Mouse (Mus musculus) kidney, postnatal 0 days (tissue): Measurements from ENCODE around the gene Rap2b. TPM values are rescaled to one million over a fixed set of nuclear protein-coding genes. Genes with fewer than 3 reads are reported as not detected.

ENCODE experiments used
- ATAC-seq: fragments of 200-750 bp; cut with Nextera tagmentation; replicated peaks from 2 replicates; pipeline ENCODE4 v1.8.0; 2017; ENCODE audit warnings: low read depth, moderate number of reproducible peaks, moderate TSS enrichment, moderate library complexity; ENCODE audit not compliant: low FRiP score
- DNase-seq: peaks from one replicate; pipeline ENCODE4 v3.0.0-alpha.2; 2016; ENCODE audit warnings: low spot score
- H3K27ac ChIP-seq: fragments of 300-500 bp; sonication (generic); 2 replicates; pipeline ENCODE4 v1.5.1; 2014; ENCODE audit warnings: mild to moderate bottlenecking
- H3K27me3 ChIP-seq: fragments of 300-500 bp; sonication (generic); 2 replicates; pipeline ENCODE4 v1.6.1; 2014; ENCODE audit warnings: low read length, mixed read lengths; ENCODE audit not compliant: insufficient read depth
- H3K36me3 ChIP-seq: fragments of 300-500 bp; sonication (generic); 2 replicates; pipeline ENCODE4 v1.6.1; 2014; ENCODE audit warnings: low read length, mixed read lengths; ENCODE audit not compliant: insufficient read depth
- H3K4me1 ChIP-seq: fragments of 300-500 bp; sonication (generic); replicated peaks from 2 replicates; pipeline ENCODE4 v1.6.1; 2014; ENCODE audit warnings: antibody characterized with exemption, low read length, mixed read lengths; ENCODE audit not compliant: insufficient read depth
- H3K4me2 ChIP-seq: fragments of 300-500 bp; sonication (generic); 2 replicates; pipeline ENCODE4 v1.6.1; 2014; ENCODE audit warnings: mild to moderate bottlenecking, low read length, moderate library complexity, mixed read lengths
- H3K4me3 ChIP-seq: fragments of 300-500 bp; sonication (generic); replicated peaks from 2 replicates; pipeline ENCODE4 v1.5.1; 2014; ENCODE audit warnings: low read depth, low read length
- H3K9ac ChIP-seq: fragments of 300-500 bp; sonication (generic); 2 replicates; pipeline ENCODE4 v1.6.1; 2014; ENCODE audit warnings: low read depth, low read length
- H3K9me3 ChIP-seq: fragments of 300-500 bp; sonication (generic); replicated peaks from 2 replicates; pipeline ENCODE4 v1.6.1; 2016; ENCODE audit warnings: low read length, inconsistent platforms, mixed read lengths
- CTCF ChIP-seq: IDR thresholded peaks from 2 replicates; pipeline ENCODE4 v1.5.1; 2016; ENCODE audit warnings: antibody characterized with exemption, low read depth, mild to moderate bottlenecking, moderate library complexity
- WGBS: fragments of 180-500 bp; shearing (Covaris S2); extraction: QIAGEN DNeasy Blood & Tissue Kit; methylation state at CpG from one replicate; pipeline ENCODE4 v1.1.7; 2014; 5-methylcytosine and 5-hydroxymethylcytosine counted together
- polyA plus RNA-seq: library from polyadenylated mRNA; unstranded; fragments of >200 nt; fragmentation: Nextera tagmentation; extraction: Ambion mirVana; gene quantifications from 2 replicates; pipeline ENCODE4 v1.2.1, GENCODE M21; 2015

Gene Rap2b
- polyA plus RNA-seq, 1 experiment from 2014 or later: 8.6 TPM

DNA sequence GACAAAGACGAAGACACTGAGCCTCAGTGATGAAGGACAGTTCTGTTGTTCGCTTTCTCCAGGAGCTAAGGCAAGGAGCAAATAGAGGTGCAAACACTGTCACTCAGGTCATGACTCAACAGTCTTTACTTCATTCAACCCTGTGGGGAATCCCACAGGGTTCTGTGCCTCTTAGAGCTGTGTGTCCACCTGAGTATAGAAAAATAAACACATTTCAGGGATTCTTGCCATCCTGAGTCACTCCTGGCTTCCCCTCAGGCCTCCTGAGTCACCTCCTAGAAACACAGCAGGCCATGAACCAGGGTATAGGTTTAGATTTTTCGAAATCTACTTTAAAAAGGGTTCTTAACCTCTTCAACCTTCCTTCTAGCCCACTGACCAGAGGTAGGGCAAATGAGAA, 33.9 kb downstream of the Rap2b start:
- Histone ChIP-seq H3K27ac (no peak overlapping the region), H3K9me3 (no peaks in the 10 kb centered on the region), H3K4me2 (no peak overlapping the region), H3K36me3 (no peaks in the 10 kb centered on the region), H3K4me3 (no peak overlapping the region), H3K9ac (no peak overlapping the region), H3K27me3 (no peaks in the 10 kb centered on the region), H3K4me1 (no peaks in the 10 kb centered on the region)
- WGBS: 83% methylated on average over 3 of the region's 3 CpGs
- no peak for DNase-seq
- no peak for ATAC-seq
- TF ChIP-seq CTCF: no peak

DNA sequence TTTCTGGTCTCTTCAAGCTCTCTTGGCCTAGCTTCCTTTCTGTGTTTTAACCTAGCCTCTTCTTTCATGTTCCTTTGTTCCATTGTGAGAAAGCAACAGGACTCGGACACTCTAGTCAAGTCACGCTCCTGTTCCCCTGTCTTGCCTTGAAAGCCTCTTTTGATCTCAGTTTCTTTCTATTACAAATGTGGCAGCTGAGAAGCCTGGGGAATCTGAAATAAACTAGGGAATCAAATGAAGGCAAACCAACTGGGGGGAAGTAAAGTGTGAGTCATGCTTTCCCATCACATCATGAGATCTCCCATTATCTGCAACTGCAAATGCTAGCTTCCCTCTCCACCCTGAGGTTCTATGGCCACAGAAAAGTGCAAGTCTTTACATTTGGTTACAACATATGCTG, 35.3 kb downstream of the Rap2b start:
- Histone ChIP-seq H3K9ac (no peak overlapping the region), H3K36me3 (no peaks in the 10 kb centered on the region), H3K4me3 (no peak overlapping the region), H3K9me3 (no peaks in the 10 kb centered on the region), H3K27me3 (no peaks in the 10 kb centered on the region), H3K27ac (no peak overlapping the region), H3K4me2 (no peak overlapping the region), H3K4me1 (no peaks in the 10 kb centered on the region)
- ATAC-seq (no peak), DNase-seq (no peak)
- WGBS: 64% methylated on average over 2 of the region's 2 CpGs
- no peak for TF ChIP-seq CTCF

DNA sequence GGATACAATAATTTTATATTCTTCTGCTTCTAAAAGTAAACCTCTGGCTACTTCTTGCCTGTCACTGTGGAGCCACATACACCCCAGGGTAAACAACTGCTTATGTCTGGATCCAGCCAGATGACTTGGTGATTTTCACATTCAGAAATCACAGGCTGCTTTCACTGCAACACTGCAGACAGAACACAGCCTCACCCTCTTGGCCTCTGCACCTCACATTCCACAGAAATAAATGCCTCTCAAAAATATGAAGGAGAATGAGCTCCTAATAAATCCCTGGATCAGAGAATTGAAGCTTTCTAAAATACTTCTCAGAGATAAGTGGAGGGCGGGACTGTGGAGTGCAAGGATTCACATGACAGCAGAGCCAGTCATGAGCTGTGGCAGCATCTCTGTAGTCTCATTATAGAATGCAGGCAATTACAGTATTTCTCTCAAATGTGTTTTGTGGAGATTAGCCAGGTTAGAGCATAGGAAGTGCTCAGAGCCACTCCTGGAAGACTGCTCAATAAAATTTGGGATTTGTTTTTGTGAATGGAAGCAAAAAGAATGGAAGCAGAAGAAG, 39.5 kb downstream of the Rap2b start:
- Histone ChIP-seq H3K27ac (no peak overlapping the region), H3K4me2 (no peak overlapping the region), H3K9me3 (no peaks in the 10 kb centered on the region), H3K9ac (no peak overlapping the region), H3K4me1 (no peaks in the 10 kb centered on the region), H3K4me3 (no peak overlapping the region), H3K27me3 (no peaks in the 10 kb centered on the region), H3K36me3 (no peaks in the 10 kb centered on the region)
- TF ChIP-seq CTCF: no peak
- ATAC-seq (no peak), DNase-seq (no peak)
- 51% methylated on average over 1 of the region's 1 CpGs for WGBS

DNA sequence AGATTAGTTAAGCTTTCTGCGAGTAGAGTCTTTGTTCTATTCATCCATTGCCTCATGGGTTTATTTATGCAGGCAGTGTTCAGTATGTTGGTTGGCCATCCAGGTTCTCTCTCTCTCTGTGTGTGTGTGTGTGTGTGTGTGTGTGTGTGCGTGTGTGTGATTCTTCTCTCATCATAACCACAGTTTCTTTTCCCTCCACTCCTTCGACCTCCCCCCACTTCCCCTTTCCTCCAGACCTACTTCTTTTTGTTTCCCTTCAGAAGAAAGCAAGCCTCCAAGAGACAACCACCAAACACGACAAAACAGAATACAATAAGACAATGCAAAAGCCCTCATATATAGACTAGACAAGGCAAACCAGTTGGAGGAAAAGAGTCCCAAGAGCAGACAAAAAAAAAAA, 45.5 kb downstream of the Rap2b start:
- DNase-seq (no peak), ATAC-seq (no peak)
- Histone ChIP-seq H3K27me3 (no peaks in the 10 kb centered on the region), H3K9ac (no peak overlapping the region), H3K9me3 (no peaks in the 10 kb centered on the region), H3K27ac (no peak overlapping the region), H3K4me2 (no peak overlapping the region), H3K4me1 (no peaks in the 10 kb centered on the region), H3K36me3 (no peaks in the 10 kb centered on the region), H3K4me3 (no peak overlapping the region)
- no peak for TF ChIP-seq CTCF
- WGBS: 77% methylated on average over 4 of the region's 4 CpGs

DNA sequence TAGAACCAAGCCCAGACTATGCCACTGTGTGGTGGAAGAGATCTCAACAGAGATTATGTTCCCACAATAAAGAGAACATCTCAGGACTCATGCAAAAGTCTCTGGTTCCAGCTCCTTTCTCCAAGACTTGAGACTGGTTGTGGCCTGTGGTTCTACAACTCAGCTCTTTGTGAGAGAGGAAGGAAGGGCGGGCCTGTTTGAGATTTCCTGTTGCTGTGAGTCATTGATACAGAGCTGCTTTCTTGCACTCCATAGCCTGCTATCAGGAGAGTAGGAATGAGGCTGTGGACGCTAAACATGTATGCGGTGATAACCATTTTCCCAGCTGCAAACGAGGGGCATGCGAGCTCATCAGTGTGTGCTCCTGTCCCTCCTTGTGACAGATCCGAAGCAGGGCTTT, 48.2 kb downstream of the Rap2b start:
- Histone ChIP-seq H3K9me3 (no peaks in the 10 kb centered on the region), H3K4me3 (no peak overlapping the region), H3K27ac (no peak overlapping the region), H3K27me3 (no peaks in the 10 kb centered on the region), H3K36me3 (no peaks in the 10 kb centered on the region), H3K4me2 (no peak overlapping the region), H3K9ac (no peak overlapping the region), H3K4me1 (no peaks in the 10 kb centered on the region)
- 75% methylated on average over 6 of the region's 6 CpGs for WGBS
- ATAC-seq: no peak
- no peak for TF ChIP-seq CTCF
- DNase-seq: peak; percentile 6

DNA sequence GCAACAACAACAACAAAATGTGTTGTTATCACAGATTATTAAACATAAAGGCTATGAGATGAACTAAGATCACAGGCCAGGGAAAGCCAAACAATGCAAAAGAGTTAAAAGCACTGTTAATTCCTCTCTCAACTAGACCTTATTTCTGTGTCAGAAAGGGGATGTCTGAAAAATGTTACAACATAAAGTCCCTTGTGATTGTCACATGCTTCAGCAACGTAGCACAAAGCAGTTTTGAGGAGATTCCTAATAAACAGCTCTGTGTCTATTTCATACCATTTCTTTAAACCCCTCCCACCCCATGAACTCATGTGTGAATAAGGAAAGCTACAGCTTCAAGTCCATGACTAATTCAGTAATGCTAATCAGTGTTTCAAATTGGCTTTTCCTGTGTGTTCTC, 54.4 kb downstream of the Rap2b start:
- Histone ChIP-seq H3K9ac (no peak overlapping the region), H3K4me2 (no peak overlapping the region), H3K27ac (no peak overlapping the region), H3K9me3 (no peaks in the 10 kb centered on the region), H3K27me3 (no peaks in the 10 kb centered on the region), H3K36me3 (no peaks in the 10 kb centered on the region), H3K4me1 (no peaks in the 10 kb centered on the region), H3K4me3 (no peak overlapping the region)
- DNase-seq (no peak), ATAC-seq (no peak)
- 60% methylated on average over 1 of the region's 1 CpGs for WGBS
- no peak for TF ChIP-seq CTCF

Other genes with a start within 250 kb of the Rap2b start
- not detected in 2 replicates for gene B430305J03Rik, start 4.3 kb downstream of the Rap2b start, polyA plus RNA-seq